Mouse (Mus musculus) midbrain, embryonic 15.5 days (tissue): ENCODE data around the gene Dync1i1. TPM values are rescaled to one million over a fixed set of nuclear protein-coding genes. Genes with fewer than 3 reads are reported as not detected.

Experiments
- ATAC-seq: fragments of 200-750 bp; cut with Nextera tagmentation; replicated peaks from 2 replicates; pipeline ENCODE4 v1.8.0; 2017; ENCODE audit warnings: moderate TSS enrichment
- H3K27ac ChIP-seq: fragments of 300-500 bp; sonication (generic); 2 replicates; pipeline ENCODE4 v1.5.1; 2015; ENCODE audit warnings: mild to moderate bottlenecking, inconsistent platforms
- H3K27me3 ChIP-seq: fragments of 300-500 bp; sonication (generic); replicated peaks from 2 replicates; pipeline ENCODE4 v1.6.1; 2015; ENCODE audit warnings: inconsistent platforms
- H3K36me3 ChIP-seq: fragments of 300-500 bp; sonication (generic); replicated peaks from 2 replicates; pipeline ENCODE4 v1.6.1; 2015; ENCODE audit warnings: inconsistent platforms
- H3K4me1 ChIP-seq: fragments of 300-500 bp; sonication (generic); 2 replicates; pipeline ENCODE4 v1.6.1; 2015; ENCODE audit warnings: inconsistent platforms
- H3K4me2 ChIP-seq: fragments of 300-500 bp; sonication (generic); 2 replicates; pipeline ENCODE4 v1.6.1; 2015; ENCODE audit warnings: inconsistent platforms, mild to moderate bottlenecking, moderate library complexity
- H3K4me3 ChIP-seq: fragments of 300-500 bp; sonication (generic); 2 replicates; pipeline ENCODE4 v1.5.1; 2015; ENCODE audit warnings: mild to moderate bottlenecking, inconsistent platforms
- H3K9ac ChIP-seq: fragments of 300-500 bp; sonication (generic); 2 replicates; pipeline ENCODE4 v1.6.1; 2015; ENCODE audit warnings: mild to moderate bottlenecking, inconsistent platforms
- H3K9me3 ChIP-seq: fragments of 300-500 bp; sonication (generic); 2 replicates; pipeline ENCODE4 v1.6.1; 2016; ENCODE audit warnings: inconsistent platforms
- WGBS: fragments of 180-500 bp; shearing (Covaris S2); methylation state at CpG from one replicate; pipeline ENCODE4 v1.1.7; 2015; ENCODE audit warnings: mixed read lengths; 5-methylcytosine and 5-hydroxymethylcytosine counted together
- polyA plus RNA-seq: library from polyadenylated mRNA; unstranded; fragments of >200 nt; fragmentation: Nextera tagmentation; extraction: Ambion mirVana; gene quantifications from 2 replicates; pipeline ENCODE4 v1.2.1, GENCODE M21; 2015

The Dync1i1 gene
- polyA plus RNA-seq, 1 experiment from 2014 or later, result 23.0 TPM

DNA sequence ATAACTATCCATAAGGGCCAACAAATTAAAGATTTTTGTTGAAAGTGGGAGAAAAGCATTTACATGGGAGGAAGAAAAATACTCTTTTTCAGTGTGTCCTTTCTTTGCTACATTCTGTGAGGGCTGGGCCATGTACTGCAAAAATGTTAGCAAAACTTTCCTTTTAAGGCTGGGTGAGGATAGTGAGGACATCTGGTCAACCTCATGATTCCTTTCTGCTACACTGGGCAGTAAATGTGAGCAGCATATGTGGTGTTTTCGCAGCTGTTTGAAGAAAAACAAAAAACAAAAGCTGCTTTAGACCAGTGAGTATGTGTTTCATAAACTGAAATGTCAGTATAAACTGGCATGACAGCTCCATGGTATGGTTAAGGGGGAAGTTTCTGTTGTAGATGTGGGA lies 9.4 kb downstream of the Dync1i1 start:
- H3K27me3 ChIP-seq, result no peaks in the 10 kb centered on the region
- no peak overlapping the region for H3K4me3 ChIP-seq
- H3K9me3 ChIP-seq, result no peaks in the 10 kb centered on the region
- H3K9ac ChIP-seq, result no peak overlapping the region
- H3K36me3 ChIP-seq, result no peaks in the 10 kb centered on the region
- no peaks in the 10 kb centered on the region for H3K4me1 ChIP-seq
- H3K27ac ChIP-seq, result no peak overlapping the region
- H3K4me2 ChIP-seq, result no peak overlapping the region
- WGBS, result 83% methylated on average over 1 of the region's 1 CpGs
- no peak for ATAC-seq

DNA sequence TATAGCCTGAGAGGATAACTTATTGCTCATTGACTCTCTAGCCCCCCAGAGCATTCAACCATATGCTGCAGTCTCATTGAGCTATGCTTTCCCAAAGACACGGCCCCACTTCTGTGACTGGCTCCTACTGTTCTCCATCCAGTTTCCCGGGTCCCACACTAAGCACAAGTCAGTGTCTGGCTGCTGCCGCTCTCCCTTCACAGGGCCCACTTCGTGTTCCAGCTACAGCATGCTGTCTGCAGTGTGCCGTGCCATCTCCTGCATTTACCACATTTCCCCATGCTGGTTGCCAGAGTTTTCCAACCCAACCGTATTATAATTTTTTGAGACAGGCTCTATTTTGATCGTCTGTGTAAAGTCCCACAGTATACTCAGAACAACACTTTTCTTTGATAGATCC lies 14.3 kb downstream of the Dync1i1 start:
- no peaks in the 10 kb centered on the region for H3K27me3 ChIP-seq
- H3K36me3 ChIP-seq, result no peaks in the 10 kb centered on the region
- H3K27ac ChIP-seq, result no peak overlapping the region
- H3K9me3 ChIP-seq, result no peaks in the 10 kb centered on the region
- no peak overlapping the region for H3K4me3 ChIP-seq
- 70% methylated on average over 7 of the region's 7 CpGs for WGBS
- ATAC-seq, result no peak
- no peaks in the 10 kb centered on the region for H3K4me1 ChIP-seq
- H3K4me2 ChIP-seq, result no peak overlapping the region
- no peak overlapping the region for H3K9ac ChIP-seq

- Histone ChIP-seq H3K9me3 (no peaks in the 10 kb centered on the region), H3K27me3 (no peaks in the 10 kb centered on the region), H3K27ac (no peak overlapping the region), H3K4me1 (no peaks in the 10 kb centered on the region), H3K4me2 (no peak overlapping the region), H3K4me3 (no peak overlapping the region), H3K36me3 (no peaks in the 10 kb centered on the region), H3K9ac (no peak overlapping the region)
- 77% methylated on average over 6 of the region's 6 CpGs for WGBS
- no peak for ATAC-seq
These were observed 16.1 kb downstream of the Dync1i1 start for GRCm38 (mm10) chr6:5741395-5742032.

- Histone ChIP-seq H3K9ac (no peak overlapping the region), H3K9me3 (no peaks in the 10 kb centered on the region), H3K4me3 (no peak overlapping the region), H3K4me2 (no peak overlapping the region), H3K4me1 (no peaks in the 10 kb centered on the region), H3K27me3 (no peaks in the 10 kb centered on the region), H3K36me3 (no peaks in the 10 kb centered on the region), H3K27ac (no peak overlapping the region)
- WGBS, result 78% methylated on average over 6 of the region's 6 CpGs
- ATAC-seq, result no peak
These were observed 24.8 kb downstream of the Dync1i1 start for GRCm38 (mm10) chr6:5750079-5750711.

DNA sequence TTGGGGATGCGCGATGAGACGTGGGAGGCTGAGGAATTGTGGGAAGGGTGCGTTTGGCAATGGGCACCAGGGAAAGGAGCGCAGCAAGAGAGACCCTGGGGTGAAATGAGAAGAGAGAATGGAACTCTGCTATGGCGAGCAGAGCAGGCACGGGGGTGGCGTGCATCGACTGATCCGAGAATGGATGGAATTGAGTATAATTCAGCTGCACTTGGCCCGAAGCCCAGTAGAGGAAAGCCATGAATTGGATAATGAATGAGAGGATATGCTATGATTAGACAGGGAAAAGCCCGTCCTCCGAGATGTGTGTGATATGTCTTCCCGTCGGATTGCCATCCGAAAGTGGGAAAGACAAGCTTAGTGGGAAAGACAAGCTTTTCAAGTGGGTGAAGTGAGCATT lies 26.7 kb downstream of the Dync1i1 start:
- peak; percentile 57; the same call in 1 of the 2 replicates for ATAC-seq
- no peaks in the 10 kb centered on the region for H3K36me3 ChIP-seq

GRCm38 (mm10) chr6:5752617-5753016 lies 27.2 kb downstream of the Dync1i1 start:
- H3K27ac ChIP-seq, result no peak overlapping the region
- WGBS, result 52% methylated on average over 5 of the region's 5 CpGs
- peak; percentile 65; the same call in 1 of the 2 replicates for ATAC-seq
- no peaks in the 10 kb centered on the region for H3K9me3 ChIP-seq
- H3K4me1 ChIP-seq, result no peaks in the 10 kb centered on the region
- no peaks in the 10 kb centered on the region for H3K36me3 ChIP-seq
- H3K9ac ChIP-seq, result no peak overlapping the region
- H3K27me3 ChIP-seq, result no peaks in the 10 kb centered on the region
- H3K4me3 ChIP-seq, result no peak overlapping the region
- H3K4me2 ChIP-seq, result no peak overlapping the region

More for the DNA sequence above, 26.7 kb downstream of the Dync1i1 start:
- Histone ChIP-seq H3K27ac (no peak overlapping the region), H3K9ac (no peak overlapping the region), H3K4me1 (no peaks in the 10 kb centered on the region), H3K4me2 (no peak overlapping the region), H3K9me3 (no peaks in the 10 kb centered on the region), H3K27me3 (no peaks in the 10 kb centered on the region), H3K4me3 (no peak overlapping the region)
- 68% methylated on average over 16 of the region's 16 CpGs for WGBS

GRCm38 (mm10) chr6:5756509-5757130 lies 31.2 kb downstream of the Dync1i1 start:
- Histone ChIP-seq H3K9ac (no peak overlapping the region), H3K36me3 (no peaks in the 10 kb centered on the region), H3K4me3 (no peak overlapping the region), H3K27me3 (no peaks in the 10 kb centered on the region), H3K4me1 (no peaks in the 10 kb centered on the region), H3K27ac (no peak overlapping the region), H3K9me3 (no peaks in the 10 kb centered on the region), H3K4me2 (no peak overlapping the region)
- ATAC-seq, result peak; percentile 68; the same call in 1 of the 2 replicates
- 30% methylated on average over 5 of the region's 5 CpGs for WGBS

GRCm38 (mm10) chr6:5762943-5763342 lies 37.5 kb downstream of the Dync1i1 start:
- 81% methylated on average over 2 of the region's 2 CpGs for WGBS
- Histone ChIP-seq H3K4me1 (no peaks in the 10 kb centered on the region), H3K9ac (no peak overlapping the region), H3K27me3 (no peaks in the 10 kb centered on the region), H3K27ac (no peak overlapping the region), H3K36me3 (no peaks in the 10 kb centered on the region), H3K4me3 (no peak overlapping the region), H3K9me3 (no peaks in the 10 kb centered on the region), H3K4me2 (no peak overlapping the region)
- ATAC-seq, result no peak

DNA sequence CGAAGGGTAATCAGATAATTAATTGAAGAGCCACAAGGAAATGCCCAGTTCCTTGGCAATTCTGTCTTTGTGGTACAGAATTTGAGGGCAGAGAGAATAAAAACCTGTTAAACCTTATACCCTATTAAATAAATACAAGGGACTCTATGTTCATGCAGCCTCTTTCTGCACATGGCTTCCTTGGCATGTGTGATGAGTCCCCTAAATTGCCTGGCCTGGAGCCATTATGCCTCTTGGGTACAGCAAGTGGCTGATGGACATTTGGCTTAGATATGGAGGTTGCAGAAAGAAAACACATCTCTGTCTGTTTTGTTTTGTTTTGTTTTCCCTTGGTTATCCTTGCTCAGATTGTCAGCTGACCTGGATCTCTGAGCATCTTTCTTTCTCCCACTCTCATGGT lies 43.1 kb downstream of the Dync1i1 start:
- Histone ChIP-seq H3K9ac (no peak overlapping the region), H3K36me3 (no peaks in the 10 kb centered on the region), H3K27ac (no peak overlapping the region), H3K4me1 (no peaks in the 10 kb centered on the region), H3K4me2 (no peak overlapping the region), H3K27me3 (no peaks in the 10 kb centered on the region), H3K4me3 (no peak overlapping the region), H3K9me3 (no peaks in the 10 kb centered on the region)
- no peak for ATAC-seq
- WGBS, result 76% methylated on average over 1 of the region's 1 CpGs

DNA sequence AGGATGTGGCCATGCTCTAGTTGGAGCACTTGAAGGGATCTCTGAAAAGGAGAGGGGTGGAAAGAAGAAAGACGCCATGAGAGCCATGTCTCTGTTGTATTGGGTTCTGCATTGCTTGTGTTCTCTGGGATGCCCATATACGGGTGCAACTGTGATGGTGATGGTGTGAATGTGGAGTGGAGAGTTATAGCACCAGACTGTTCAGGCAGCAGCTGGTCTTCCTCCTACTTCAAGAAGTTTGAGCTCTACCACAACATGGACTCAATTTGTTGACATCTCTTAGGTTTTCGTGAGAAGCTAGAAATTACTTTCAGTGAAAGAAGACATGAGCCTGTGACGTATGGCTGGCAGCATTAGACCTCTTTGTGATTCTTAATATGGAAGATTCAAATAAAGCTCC lies 44.8 kb downstream of the Dync1i1 start:
- ATAC-seq, result no peak
- Histone ChIP-seq H3K4me3 (no peak overlapping the region), H3K36me3 (no peaks in the 10 kb centered on the region), H3K27me3 (no peaks in the 10 kb centered on the region), H3K27ac (no peak overlapping the region), H3K4me1 (no peaks in the 10 kb centered on the region), H3K9ac (no peak overlapping the region), H3K9me3 (no peaks in the 10 kb centered on the region), H3K4me2 (no peak overlapping the region)
- 91% methylated on average over 4 of the region's 4 CpGs for WGBS

DNA sequence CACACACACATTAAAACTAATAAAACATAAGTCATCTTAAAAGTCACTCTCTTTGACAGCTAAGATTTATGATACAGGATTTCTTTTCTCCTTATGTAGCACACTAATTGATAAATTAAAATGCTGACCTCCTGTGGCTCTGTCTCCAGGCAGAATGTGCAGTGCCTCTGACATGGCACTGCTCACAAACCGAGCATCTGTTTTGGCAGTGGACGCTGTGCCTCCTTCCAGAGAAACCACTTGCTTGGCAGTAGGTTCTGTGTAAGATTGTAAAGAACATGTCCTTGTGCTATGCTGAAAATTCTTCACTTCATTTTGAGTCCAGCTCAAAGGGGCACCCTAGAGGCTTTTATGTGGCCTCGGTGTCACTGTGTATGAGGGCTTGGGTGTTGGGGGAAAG lies 50.0 kb downstream of the Dync1i1 start:
- H3K27me3 ChIP-seq, result no peaks in the 10 kb centered on the region
- H3K9ac ChIP-seq, result no peak overlapping the region
- H3K27ac ChIP-seq, result no peak overlapping the region
- no peak overlapping the region for H3K4me2 ChIP-seq
- no peak for ATAC-seq
- 75% methylated on average over 3 of the region's 3 CpGs for WGBS
- no peak overlapping the region for H3K4me3 ChIP-seq
- H3K9me3 ChIP-seq, result no peaks in the 10 kb centered on the region
- no peaks in the 10 kb centered on the region for H3K4me1 ChIP-seq
- no peaks in the 10 kb centered on the region for H3K36me3 ChIP-seq

DNA sequence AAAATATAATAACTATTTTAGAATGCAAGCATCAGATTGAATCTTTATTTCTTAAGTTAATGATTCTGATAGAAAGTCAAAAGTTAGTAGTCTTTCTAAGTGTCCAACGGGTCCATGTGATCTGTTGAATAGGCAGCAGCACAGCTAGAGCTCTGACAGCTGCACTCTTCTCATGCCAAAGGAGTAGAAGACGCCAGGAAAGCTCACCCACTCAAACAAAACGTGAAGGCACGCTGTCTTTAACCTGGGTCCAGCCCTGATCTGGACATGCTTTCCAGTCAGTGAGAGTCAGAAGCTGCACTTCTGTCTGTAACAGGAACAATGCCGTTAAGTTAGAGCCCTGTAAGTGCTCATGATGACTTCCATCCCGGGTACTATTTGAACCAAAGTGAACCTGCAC lies 56.3 kb downstream of the Dync1i1 start:
- Histone ChIP-seq H3K4me2 (no peak overlapping the region), H3K36me3 (no peaks in the 10 kb centered on the region), H3K9ac (no peak overlapping the region), H3K27me3 (no peaks in the 10 kb centered on the region), H3K9me3 (no peaks in the 10 kb centered on the region), H3K4me3 (no peak overlapping the region), H3K27ac (no peak overlapping the region), H3K4me1 (no peaks in the 10 kb centered on the region)
- 88% methylated on average over 6 of the region's 6 CpGs for WGBS
- no peak for ATAC-seq

- Histone ChIP-seq H3K9me3 (no peaks in the 10 kb centered on the region), H3K4me3 (no peak overlapping the region), H3K27ac (no peak overlapping the region), H3K9ac (no peak overlapping the region), H3K4me2 (no peak overlapping the region), H3K36me3 (no peaks in the 10 kb centered on the region), H3K4me1 (no peaks in the 10 kb centered on the region), H3K27me3 (no peaks in the 10 kb centered on the region)
- ATAC-seq, result no peak
- WGBS, result 88% methylated on average over 14 of the region's 14 CpGs
These were observed 58.4 kb downstream of the Dync1i1 start for GRCm38 (mm10) chr6:5783830-5784229.
